Mouse (Mus musculus): ENCODE results near the gene Pvalb. TPM values are rescaled to one million over a fixed set of nuclear protein-coding genes. Genes with fewer than 3 reads are reported as not detected.

Gene Pvalb
- polyA plus RNA-seq (2015; fragmentation: Nextera tagmentation; extraction: Ambion mirVana) = 0.21 TPM in 1 of 2 replicates, not detected in the other

DNA sequence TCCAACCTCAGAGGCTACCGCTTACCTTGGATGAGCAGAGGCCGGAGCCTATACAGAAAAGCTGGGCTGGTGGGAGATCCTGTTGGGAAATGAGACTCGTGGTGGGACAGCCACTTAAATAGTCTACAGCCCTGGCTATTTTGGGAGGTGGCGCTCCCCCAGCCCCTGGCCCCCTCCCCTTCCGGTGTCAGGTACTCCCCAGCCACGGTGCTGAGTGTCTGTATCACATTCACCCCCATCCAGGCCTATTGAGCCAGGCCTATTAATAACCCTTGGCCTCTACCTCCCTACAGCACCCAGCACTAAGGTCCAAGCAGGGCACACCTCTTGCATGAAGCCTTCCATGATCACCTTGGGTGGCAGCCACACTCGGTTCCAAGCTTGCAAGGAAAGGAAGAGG is at the start of gene Pvalb:
TSS of gene Pvalb (minus strand) at position 89 of the 400 bp plus-strand sequence.
- Histone ChIP-seq H3K9me3 (ENCODE audit: control insufficient read depth, low read length) (no peaks in the 10 kb centered on the region; the same call in 1 of the 2 replicates), H3K36me3 (ENCODE audit: control insufficient read depth, insufficient read depth, low read length) (no peaks in the 10 kb centered on the region), H3K4me3 (ENCODE audit: low read length) (no peak within 1 kb of the TSS), H3K4me1 (replicated peaks; ENCODE audit: control insufficient read depth, insufficient read depth, low read length) (no peaks in the 10 kb centered on the region), H3K27me3 (ENCODE audit: control insufficient read depth, insufficient read depth, low read depth, low read length) (peaks cover 41% of the 10 kb centered on the region), H3K4me2 (ENCODE audit: low read depth, low read length) (no peak within 1 kb of the TSS), H3K9ac (ENCODE audit: low read length) (no peak within 1 kb of the TSS), H3K27ac (ENCODE audit: low read length) (no peak within 1 kb of the TSS)
- no peak for ATAC-seq (ENCODE audit: low read depth)
- WGBS = 90% methylated on average over 7 of the region's 7 CpGs

DNA sequence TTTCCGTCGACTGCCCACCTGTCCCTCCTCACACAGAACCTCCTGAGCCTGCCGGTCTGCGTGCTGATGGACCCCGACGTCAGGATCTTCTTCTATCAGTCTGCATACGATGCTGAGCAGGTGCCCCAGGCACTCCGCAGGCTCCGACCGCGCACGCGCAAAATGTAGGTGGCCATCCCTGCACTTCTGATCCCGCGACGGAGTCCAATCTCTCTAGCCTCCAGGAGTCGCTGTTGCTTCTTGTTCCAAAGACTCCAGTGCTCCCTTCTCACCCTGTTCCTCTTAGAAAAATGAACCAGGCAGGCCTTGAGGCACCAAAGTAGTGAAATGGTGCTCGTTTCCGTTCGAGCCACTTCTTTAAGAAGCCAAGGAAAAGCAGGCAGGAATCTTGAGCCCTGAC is 48.6 kb upstream of the Pvalb start:
- Histone ChIP-seq H3K9ac (ENCODE audit: low read length) (no peak overlapping the region), H3K9me3 (ENCODE audit: control insufficient read depth, low read length) (no peaks in the 10 kb centered on the region), H3K4me3 (ENCODE audit: low read length) (no peak overlapping the region), H3K27ac (ENCODE audit: low read length) (no peak overlapping the region), H3K36me3 (ENCODE audit: control insufficient read depth, insufficient read depth, low read length) (no peaks in the 10 kb centered on the region), H3K4me1 (replicated peaks; ENCODE audit: control insufficient read depth, insufficient read depth, low read length) (no peaks in the 10 kb centered on the region), H3K27me3 (ENCODE audit: control insufficient read depth, insufficient read depth, low read depth, low read length) (peaks cover 11% of the 10 kb centered on the region), H3K4me2 (ENCODE audit: low read depth, low read length) (no peak overlapping the region)
- ATAC-seq (ENCODE audit: low read depth) = no peak
- 18% methylated on average over 20 of the region's 20 CpGs for WGBS

DNA sequence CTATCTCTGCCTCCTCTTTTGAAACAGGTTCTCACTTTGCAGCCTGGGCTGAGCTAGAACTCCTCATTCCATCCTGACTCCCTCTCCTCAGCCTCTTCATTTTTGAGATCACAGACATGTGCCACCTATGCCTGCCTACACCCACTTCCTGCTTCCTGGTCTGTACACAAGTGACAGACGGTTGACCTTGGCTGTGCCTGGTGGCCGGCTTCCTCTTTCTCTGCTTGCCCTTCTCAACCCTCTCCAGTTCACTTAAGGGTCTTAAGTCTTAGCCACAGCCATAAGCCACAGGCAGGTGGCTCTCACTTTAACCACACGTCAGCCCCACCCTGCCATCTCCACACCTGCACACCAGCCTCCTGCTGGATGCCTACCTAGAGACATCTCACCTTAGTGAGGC is 42.2 kb upstream of the Pvalb start:
- Histone ChIP-seq H3K9ac (ENCODE audit: low read length) (no peak overlapping the region), H3K9me3 (ENCODE audit: control insufficient read depth, low read length) (no peaks in the 10 kb centered on the region), H3K4me3 (ENCODE audit: low read length) (no peak overlapping the region), H3K4me2 (ENCODE audit: low read depth, low read length) (no peak overlapping the region), H3K27me3 (ENCODE audit: control insufficient read depth, insufficient read depth, low read depth, low read length) (no peaks in the 10 kb centered on the region), H3K27ac (ENCODE audit: low read length) (no peak overlapping the region), H3K36me3 (ENCODE audit: control insufficient read depth, insufficient read depth, low read length) (no peaks in the 10 kb centered on the region), H3K4me1 (replicated peaks; ENCODE audit: control insufficient read depth, insufficient read depth, low read length) (peaks cover 5% of the 10 kb centered on the region; the same call in 1 of the 2 replicates)
- no peak for ATAC-seq (ENCODE audit: low read depth)
- 27% methylated on average over 3 of the region's 3 CpGs for WGBS

DNA sequence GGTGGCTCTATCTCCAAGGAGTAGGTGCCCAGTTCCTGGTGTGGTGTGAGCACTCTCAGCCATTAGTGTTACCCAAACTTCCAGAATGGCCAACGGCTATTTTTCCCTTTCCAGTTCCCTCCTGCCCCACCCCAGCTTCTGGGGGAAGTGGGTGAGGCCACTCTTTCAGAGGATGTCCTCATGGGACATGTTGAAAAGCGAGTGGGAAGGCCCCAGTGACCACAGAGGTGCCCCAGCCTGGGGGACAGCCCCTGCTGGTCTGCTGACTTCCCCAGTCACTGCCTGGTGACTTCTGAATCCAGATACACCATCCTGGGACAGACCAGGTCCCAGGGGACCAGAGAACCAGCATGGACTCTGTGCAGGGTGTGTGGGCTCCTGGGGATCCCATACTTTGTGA is 41.5 kb upstream of the Pvalb start:
- WGBS = 60% methylated on average over 2 of the region's 2 CpGs
- Histone ChIP-seq H3K27ac (ENCODE audit: low read length) (no peak overlapping the region), H3K9me3 (ENCODE audit: control insufficient read depth, low read length) (no peaks in the 10 kb centered on the region), H3K4me1 (replicated peaks; ENCODE audit: control insufficient read depth, insufficient read depth, low read length) (peaks cover 5% of the 10 kb centered on the region; the same call in 1 of the 2 replicates), H3K27me3 (ENCODE audit: control insufficient read depth, insufficient read depth, low read depth, low read length) (no peaks in the 10 kb centered on the region), H3K4me2 (ENCODE audit: low read depth, low read length) (no peak overlapping the region), H3K36me3 (ENCODE audit: control insufficient read depth, insufficient read depth, low read length) (no peaks in the 10 kb centered on the region), H3K4me3 (ENCODE audit: low read length) (no peak overlapping the region), H3K9ac (ENCODE audit: low read length) (no peak overlapping the region)
- ATAC-seq (ENCODE audit: low read depth) = no peak

DNA sequence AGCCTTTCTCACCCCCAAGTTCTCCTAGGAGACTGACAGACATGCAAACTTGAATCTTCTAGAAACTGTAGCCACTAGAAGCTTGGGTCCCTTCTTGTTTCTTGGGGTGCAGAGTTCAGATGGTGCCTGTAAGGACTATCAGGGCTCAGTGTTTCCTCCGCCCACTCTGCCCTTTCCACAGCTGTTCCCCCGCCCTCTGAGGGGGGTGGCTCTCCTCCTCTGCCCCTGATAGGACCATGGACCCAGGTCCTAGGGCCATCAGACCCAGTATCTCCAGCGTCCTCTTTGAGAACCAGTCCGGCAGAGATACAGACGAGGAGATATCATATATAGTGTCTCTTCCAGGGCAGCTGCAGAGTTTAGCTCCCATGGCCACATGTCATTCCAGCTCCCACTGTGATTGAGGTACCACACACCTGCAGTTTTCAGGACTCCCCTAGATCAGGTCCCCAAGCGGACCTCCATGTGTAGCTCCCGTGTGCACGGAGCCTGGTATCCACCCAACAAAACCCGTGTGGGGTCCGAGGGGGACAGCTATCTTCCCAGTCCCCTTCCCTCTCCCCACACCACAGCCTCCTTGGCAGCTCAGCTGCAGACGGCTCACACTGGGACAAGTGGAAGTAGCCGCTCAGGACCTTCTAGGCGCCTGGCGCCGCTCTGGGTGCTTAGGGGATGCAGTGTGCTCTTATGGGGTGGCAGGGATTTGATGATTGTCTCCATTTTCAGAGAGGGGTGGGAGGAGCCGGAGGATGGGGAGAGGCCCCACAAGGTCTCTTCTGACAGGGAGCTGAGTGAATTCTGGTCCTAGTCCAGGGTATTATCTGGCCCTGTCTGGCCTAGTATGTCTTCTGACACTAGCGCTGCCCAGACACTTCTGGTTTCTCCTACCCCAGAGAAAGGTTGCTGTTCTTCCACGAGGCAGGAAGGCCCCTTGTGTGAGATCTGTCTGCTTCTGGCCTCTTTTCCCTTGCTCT is 40.2 kb upstream of the Pvalb start:
- H3K27me3 ChIP-seq (ENCODE audit: control insufficient read depth, insufficient read depth, low read depth, low read length) = no peaks in the 10 kb centered on the region
- no peak overlapping the region for H3K4me2 ChIP-seq (ENCODE audit: low read depth, low read length)
- 54% methylated on average over 18 of the region's 18 CpGs for WGBS
- H3K4me1 ChIP-seq (replicated peaks; ENCODE audit: control insufficient read depth, insufficient read depth, low read length) = peaks cover 5% of the 10 kb centered on the region; the same call in 1 of the 2 replicates
- H3K9me3 ChIP-seq (ENCODE audit: control insufficient read depth, low read length) = no peaks in the 10 kb centered on the region
- no peak overlapping the region for H3K9ac ChIP-seq (ENCODE audit: low read length)
- no peak overlapping the region for H3K4me3 ChIP-seq (ENCODE audit: low read length)
- ATAC-seq (ENCODE audit: low read depth) = peak; percentile 65
- no peaks in the 10 kb centered on the region for H3K36me3 ChIP-seq (ENCODE audit: control insufficient read depth, insufficient read depth, low read length)
- H3K27ac ChIP-seq (ENCODE audit: low read length) = no peak overlapping the region

DNA sequence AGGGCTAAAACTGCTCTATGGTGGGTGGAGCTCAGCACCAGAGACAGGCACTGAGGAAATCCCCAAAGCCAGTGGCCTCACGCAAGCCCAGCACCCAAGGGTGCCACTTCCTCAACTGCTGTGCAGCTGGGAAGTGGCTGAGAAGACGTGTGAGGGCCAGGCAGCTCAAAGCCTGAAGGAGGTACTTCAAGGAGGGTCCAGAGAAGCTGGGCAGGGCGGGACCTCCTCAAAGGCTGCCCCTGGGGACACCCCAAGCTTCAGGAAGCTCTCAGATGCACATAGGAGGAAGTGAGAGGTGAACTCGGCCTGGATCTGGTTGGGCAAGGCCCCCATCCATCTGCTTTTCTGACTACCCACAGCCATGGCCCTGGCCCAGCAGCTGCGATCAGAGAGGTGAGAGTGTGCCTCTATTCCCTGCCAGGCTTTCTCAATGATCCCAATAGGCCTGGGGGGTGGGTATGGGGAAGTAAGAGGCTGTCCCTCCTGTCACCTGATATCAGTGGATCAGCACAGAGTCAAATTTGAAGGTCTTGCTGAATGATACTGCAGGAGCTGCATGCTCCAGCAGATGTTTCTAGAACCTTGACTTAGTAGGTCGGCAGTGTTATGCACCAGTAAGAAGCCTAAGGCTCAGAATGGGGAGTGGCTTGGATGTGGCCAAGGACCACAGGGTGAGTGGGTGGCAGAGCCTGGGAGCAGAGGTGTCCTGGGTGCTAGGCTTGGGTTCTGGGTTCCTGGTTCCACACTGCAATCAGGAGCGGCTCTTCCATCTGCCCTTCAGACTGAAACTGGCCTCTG is 38.7 kb upstream of the Pvalb start, which contains the start of gene Ncf4:
TSS of gene Ncf4 (plus strand) at position 107 of the 798 bp plus-strand sequence.
- H3K27ac ChIP-seq (ENCODE audit: low read length) = no peak within 1 kb of the TSS
- H3K36me3 ChIP-seq (ENCODE audit: control insufficient read depth, insufficient read depth, low read length) = no peaks in the 10 kb centered on the region
- H3K9ac ChIP-seq (ENCODE audit: low read length) = no peak within 1 kb of the TSS
- H3K4me1 ChIP-seq (replicated peaks; ENCODE audit: control insufficient read depth, insufficient read depth, low read length) = peaks cover 5% of the 10 kb centered on the region; the same call in 1 of the 2 replicates
- 59% methylated on average over 7 of the region's 7 CpGs for WGBS
- H3K4me3 ChIP-seq (ENCODE audit: low read length) = no peak within 1 kb of the TSS
- no peaks in the 10 kb centered on the region for H3K9me3 ChIP-seq (ENCODE audit: control insufficient read depth, low read length)
- H3K27me3 ChIP-seq (ENCODE audit: control insufficient read depth, insufficient read depth, low read depth, low read length) = no peaks in the 10 kb centered on the region
- H3K4me2 ChIP-seq (ENCODE audit: low read depth, low read length) = no peak within 1 kb of the TSS
- no peak for ATAC-seq (ENCODE audit: low read depth)

DNA sequence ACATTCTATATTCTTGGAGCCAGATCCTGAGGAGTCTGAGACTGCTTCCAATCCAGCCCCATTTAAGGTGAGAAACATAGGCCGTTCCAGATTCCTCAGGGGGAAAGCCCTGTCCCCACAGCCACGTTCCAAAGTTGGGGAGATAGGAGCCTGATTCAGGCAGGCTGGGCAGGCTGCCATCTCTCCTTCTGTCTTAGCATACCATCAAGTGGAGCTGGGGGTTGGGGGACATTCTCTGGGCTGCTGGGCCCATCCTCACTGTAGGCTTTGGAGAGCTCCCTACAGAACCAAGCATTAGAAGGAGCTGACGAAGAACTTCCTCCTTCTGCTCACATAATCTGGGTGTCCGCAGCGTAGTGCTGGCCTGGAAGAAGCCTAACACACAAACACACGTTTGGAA is 37.6 kb upstream of the Pvalb start:
- Histone ChIP-seq H3K4me3 (ENCODE audit: low read length) (no peak overlapping the region), H3K4me2 (ENCODE audit: low read depth, low read length) (no peak overlapping the region), H3K36me3 (ENCODE audit: control insufficient read depth, insufficient read depth, low read length) (no peaks in the 10 kb centered on the region), H3K27me3 (ENCODE audit: control insufficient read depth, insufficient read depth, low read depth, low read length) (no peaks in the 10 kb centered on the region), H3K27ac (ENCODE audit: low read length) (no peak overlapping the region), H3K4me1 (replicated peaks; ENCODE audit: control insufficient read depth, insufficient read depth, low read length) (peaks cover 5% of the 10 kb centered on the region; the same call in 1 of the 2 replicates), H3K9me3 (ENCODE audit: control insufficient read depth, low read length) (no peaks in the 10 kb centered on the region), H3K9ac (ENCODE audit: low read length) (no peak overlapping the region)
- peak; percentile 27; the same call in 1 of the 2 replicates for ATAC-seq (ENCODE audit: low read depth)
- WGBS = 47% methylated on average over 6 of the region's 6 CpGs

DNA sequence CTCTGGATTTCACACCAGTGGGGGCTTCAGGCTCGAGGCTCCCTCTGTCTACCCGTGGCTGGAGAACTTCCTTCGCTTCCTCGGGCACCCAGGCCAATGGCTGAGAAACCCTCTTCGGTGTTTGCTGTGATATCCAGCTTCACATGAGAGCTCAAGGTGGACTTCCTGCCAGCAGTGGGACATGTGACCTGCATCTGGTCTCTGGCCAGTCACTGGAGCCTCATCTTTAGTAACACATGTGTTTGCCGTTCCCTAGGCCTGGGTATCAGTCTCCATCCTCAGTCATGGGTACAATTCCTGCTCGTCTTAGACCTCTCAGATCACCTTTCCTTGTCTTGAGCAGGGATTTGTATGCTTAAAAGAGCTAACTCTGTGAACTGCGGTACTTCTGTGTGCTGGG is 36.9 kb upstream of the Pvalb start:
- ATAC-seq (ENCODE audit: low read depth) = no peak
- H3K4me1 ChIP-seq (replicated peaks; ENCODE audit: control insufficient read depth, insufficient read depth, low read length) = peaks cover 5% of the 10 kb centered on the region; the same call in 1 of the 2 replicates
- H3K4me3 ChIP-seq (ENCODE audit: low read length) = no peak overlapping the region
- H3K9ac ChIP-seq (ENCODE audit: low read length) = no peak overlapping the region
- H3K4me2 ChIP-seq (ENCODE audit: low read depth, low read length) = no peak overlapping the region
- no peaks in the 10 kb centered on the region for H3K9me3 ChIP-seq (ENCODE audit: control insufficient read depth, low read length)
- H3K27ac ChIP-seq (ENCODE audit: low read length) = no peak overlapping the region
- H3K27me3 ChIP-seq (ENCODE audit: control insufficient read depth, insufficient read depth, low read depth, low read length) = no peaks in the 10 kb centered on the region
- WGBS = 69% methylated on average over 8 of the region's 8 CpGs
- H3K36me3 ChIP-seq (ENCODE audit: control insufficient read depth, insufficient read depth, low read length) = no peaks in the 10 kb centered on the region

DNA sequence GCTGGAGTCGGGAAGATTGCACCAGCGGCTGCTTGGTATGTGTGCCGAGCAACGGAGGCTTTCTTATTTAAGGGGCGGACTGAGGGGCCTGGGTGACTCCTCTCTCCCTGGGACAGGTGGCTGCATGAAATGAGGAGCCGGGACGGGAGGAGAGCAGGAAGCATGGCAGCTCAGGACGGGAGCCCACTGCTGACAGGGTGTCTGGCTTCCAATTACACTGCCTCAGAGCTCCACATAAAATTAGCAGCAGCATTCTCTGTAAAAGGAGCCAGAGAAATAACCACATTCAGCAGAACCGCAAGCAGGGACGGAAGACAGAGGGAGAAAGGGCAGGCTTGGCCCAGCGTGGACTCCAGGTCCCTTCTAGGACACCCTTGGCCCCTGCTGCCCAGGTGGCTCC is 35.1 kb upstream of the Pvalb start:
- Histone ChIP-seq H3K9me3 (ENCODE audit: control insufficient read depth, low read length) (no peaks in the 10 kb centered on the region), H3K9ac (ENCODE audit: low read length) (no peak overlapping the region), H3K4me3 (ENCODE audit: low read length) (no peak overlapping the region), H3K4me2 (ENCODE audit: low read depth, low read length) (no peak overlapping the region), H3K4me1 (replicated peaks; ENCODE audit: control insufficient read depth, insufficient read depth, low read length) (peaks cover 5% of the 10 kb centered on the region; the same call in 1 of the 2 replicates), H3K36me3 (ENCODE audit: control insufficient read depth, insufficient read depth, low read length) (no peaks in the 10 kb centered on the region), H3K27me3 (ENCODE audit: control insufficient read depth, insufficient read depth, low read depth, low read length) (no peaks in the 10 kb centered on the region), H3K27ac (ENCODE audit: low read length) (no peak overlapping the region)
- 35% methylated on average over 11 of the region's 11 CpGs for WGBS
- no peak for ATAC-seq (ENCODE audit: low read depth)
